Mouse (Mus musculus): ENCODE data around the gene Bex4.

DNA sequence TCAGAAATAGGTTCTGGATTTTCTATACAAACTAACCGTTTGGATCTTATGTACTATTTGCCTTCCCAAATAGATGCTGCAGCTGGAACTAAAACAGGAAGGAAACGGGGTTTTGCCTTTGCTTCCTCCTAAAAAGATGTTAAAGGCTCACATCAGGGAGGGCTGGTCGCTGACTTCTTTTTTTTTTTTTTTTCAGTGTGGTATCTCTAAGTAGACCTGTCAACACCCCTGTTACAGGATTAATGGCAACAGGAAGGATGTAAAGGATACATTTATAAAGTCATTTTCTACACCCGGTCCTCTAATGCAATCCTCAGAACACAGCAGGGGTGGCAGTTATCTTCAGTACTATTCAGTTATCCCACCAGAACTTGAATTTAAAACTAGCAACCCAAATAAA, 23.8 kb upstream of the Bex4 start:
- TF ChIP-seq CTCF (IDR thresholded peaks at IDR 0.05; ENCODE audit: insufficient read depth, low read depth, low read length) (no peak), POLR2A (IDR thresholded peaks at IDR 0.05; ENCODE audit: insufficient read depth, low read depth, low read length) (no peak)

Measured in olfactory bulb, adult 2 months (tissue).